Mouse (Mus musculus): ENCODE measurements at regions not wholly inside any gene's neighbourhood (a gene's known extent, or its start where the extent isn't known, plus 50 kb on each side); places are given as distances from the start of the nearest gene placed in this dataset.

DNA sequence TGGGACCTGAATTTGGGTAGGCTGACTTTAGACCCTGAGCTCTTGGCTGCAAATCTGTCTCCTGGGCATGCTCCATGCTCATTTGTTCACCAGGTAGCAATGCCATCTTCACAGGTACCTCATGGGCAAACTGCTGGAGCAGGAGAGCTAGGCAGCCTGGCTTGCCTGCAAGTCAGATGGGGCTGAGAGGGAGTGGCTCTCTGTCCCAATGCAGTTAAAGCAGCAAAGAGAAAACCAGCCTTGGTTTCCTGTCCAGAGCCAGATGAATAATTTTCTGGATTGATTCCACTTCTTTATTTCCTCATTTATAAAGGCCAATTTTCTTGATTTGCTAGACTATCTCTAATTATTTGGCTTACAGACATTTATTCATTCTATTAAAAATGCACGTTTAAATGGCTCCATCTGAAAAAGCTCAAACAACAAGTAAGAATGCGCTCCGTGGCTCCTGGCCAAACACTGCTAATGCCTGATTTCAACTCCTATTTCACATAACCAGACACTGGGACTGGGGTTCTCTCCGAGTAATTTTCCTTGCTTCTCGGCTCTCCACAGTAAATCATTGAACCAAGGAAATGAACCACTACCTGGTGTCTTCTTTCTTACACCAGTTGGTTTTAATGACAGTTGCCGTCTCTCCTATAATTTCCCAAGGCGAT lies 60.5 kb downstream of the Rsl24d1 start:
- DNase-seq (ENCODE audit: low spot score) = peak; percentile 17

DNA sequence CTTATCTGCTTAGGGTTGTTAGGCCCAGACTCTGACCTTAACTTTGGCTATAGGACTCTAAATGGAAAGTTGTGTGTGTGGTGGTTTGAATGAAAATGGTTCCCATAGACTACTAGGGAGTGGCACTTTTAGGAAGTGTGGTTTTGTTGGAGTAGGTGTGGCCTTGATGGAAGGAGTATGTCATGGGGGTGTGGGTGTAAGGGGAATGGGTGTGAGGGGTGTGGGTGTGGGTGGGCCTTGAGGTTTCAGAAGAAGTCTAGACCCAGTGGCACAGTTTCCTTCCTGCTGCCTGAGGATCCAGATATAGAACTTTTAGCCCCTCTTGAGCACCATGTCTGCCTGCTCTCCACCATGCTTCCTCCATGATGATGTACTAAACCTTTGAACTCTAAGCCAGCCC lies 63.4 kb downstream of the Rsl24d1 start:
- DNase-seq (ENCODE audit: low spot score) = no peak

DNA sequence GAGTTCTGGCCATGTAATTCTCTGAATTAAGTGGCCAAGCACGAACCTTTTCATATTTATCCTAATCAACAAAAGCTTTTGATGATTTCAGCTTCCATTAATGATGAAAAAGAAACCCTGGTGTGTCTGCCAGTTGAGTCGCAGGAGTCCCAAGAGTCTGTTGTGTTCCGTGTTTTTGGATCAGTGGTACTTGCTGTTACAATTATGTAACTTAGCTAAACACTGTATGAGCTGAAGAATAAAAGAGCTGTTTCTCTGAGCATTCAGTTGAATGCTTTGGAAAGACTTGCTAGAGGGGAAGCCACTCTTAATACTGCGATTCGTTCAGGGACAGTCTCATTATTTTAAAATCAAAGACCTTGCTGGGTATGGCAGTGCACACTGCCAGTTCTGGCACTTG lies 70.1 kb downstream of the Rsl24d1 start:
- peak; percentile 1 for DNase-seq (ENCODE audit: low spot score)

DNA sequence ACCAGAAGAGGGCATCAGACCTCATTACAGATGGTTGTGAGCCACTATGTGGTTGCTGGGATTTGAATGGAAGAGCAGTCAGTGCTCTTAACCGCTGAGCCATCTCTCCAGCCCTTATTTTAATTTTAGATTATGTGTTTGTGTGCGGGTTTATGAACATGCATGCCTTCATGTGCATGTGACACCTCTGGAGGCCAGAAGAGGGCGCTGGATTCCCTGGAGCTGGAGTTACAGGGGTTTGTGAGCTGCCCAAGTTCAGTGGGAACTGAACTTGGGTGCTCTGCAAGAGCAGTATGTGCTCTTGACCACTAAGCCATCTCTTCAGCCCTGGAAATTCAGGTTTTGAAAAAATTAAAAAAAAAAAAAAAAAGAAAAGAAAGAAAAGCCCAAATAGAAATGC lies 71.7 kb downstream of the Rsl24d1 start:
- DNase-seq (ENCODE audit: low spot score) = no peak

DNA sequence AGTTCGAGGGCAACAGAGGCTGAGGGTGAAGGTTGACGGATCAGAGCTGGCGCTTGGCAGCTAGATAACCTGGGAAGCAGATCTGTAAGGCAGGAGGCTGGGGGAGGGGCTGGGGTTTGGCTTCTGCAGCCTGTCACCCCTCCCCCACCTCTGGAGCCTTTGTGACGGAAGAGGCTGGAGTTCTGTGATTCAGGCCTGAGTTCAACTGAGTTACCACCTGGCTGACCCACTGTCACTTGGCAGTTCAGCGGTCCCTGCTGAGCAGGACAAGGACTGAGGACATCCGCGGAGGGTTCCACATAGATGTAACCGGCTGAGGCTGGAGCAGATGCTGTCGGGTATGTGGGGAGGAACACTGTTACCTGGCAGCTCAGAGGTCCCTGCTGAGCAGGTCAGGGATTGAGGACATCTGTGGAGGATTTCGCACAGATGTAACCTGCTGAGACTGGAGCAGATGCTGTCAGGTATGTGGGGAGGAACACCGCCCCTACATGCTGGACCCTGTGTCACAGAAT lies 79.1 kb downstream of the Rsl24d1 start:
- no peak for DNase-seq (ENCODE audit: low spot score)

DNA sequence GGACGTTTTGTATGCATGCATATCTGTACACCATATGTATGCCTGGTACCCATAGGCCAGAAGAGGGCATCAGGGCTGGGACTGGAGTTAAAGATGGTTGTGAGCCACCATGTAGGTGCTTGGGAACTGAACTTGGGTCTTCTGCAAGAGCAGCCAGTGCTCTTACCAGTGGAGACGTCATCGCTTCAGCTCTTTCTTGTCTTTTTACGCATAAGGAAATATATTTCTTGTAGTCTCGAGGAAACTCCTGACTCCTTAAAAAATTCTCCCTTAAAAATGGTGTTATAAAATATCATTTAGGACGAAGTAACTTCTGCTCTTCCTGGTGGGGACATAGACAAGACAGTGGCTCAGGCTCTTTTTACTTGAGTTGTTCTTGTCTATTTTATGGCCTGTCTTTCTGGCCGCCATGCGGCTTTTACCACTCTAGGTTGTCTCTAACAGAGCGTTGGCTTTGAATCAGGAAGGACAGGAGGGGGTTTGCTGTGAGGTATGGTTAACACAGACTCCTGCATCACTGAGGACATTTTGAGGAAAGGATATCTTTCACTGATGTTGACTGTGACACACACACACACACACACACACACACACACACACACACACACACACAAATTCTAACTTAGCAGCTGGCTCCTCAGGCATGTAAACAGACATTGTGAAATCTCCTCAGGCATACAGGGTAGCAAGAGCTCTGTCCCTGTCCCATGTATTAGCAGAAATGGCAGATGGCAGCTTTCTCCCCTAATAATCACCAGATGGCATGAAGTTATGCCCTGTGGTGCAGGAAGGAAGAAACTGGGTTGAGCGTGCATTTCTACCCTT lies 85.2 kb downstream of the Rsl24d1 start:
- no peak for DNase-seq (ENCODE audit: low spot score)

DNA sequence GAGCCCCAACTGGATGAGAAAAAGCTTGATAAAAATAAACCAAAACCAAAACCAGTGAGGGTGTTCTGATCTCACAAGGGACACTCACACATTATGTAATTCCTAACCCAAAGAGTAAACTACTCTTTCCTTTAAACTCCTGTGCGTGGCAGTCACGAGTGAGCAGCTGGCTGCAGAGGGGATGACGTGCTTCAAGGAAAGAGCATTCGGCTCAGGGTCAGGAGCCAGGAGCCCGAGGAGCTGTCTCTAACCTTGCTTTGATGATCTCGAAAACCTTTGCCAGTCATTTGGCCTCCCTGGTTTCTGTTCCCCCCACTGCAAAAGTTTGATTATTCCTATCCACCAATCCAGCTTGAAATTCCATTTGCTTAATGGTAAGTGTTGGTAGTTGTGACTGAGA lies 109.9 kb downstream of the Rsl24d1 start:
- no peak for DNase-seq (ENCODE audit: low spot score)

DNA sequence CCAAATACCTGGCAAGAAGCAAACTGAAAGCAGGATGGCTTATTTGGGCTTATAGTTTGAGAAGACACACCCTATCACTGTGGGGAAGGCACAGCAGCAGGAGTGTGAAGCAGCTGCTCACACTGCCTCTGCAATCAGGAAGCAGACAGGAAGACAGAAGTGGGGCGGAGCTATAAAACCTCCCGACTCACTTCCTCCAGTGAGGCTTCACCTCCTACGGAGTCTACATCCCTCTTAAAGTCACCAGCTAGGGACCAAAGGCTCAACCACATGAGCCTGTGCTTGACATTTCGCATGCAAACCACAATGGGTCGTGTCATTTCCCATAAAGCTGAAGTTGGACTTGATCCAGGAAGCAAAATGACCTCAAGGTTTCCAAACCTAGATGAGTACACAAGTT lies 127.0 kb downstream of the Rsl24d1 start:
- DNase-seq (ENCODE audit: low spot score) = no peak

DNA sequence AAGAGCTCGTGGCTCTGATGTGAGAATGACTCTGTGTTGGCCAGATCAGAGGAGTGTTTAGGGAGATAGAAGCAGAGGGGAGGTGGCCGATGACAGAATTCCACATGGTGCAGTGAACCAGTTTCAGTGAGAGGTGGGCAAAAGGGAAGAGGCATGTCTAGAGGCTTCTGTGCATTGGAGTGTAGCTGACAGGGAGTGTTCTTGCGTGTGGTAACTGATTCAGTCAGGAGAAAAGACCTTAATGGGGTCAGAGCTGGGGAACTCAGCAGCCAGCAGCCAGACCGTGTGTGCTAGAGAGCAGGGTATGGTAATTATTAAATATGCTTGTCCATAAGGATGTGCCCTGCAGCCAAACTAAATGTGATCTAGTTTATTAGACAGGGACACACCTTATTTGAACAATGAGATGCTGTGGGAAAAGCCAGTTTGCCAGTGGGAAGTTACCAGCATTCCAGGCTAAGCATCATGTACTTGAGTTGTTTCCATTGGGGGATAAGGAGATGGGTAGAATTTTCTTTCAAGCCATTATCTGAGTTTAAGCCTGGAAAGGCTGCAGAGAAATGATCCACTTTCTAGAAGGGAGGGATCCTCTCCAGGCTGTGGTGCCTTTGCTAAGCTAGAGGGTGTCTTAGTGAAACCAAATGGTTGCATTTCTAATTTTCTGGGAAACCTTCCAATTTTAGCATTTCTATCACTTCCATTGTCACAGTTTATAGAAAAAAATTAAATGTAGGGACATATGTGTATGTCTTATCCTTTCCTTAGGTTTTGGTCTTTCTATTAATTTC lies 129.5 kb downstream of the Rsl24d1 start:
- no peak for DNase-seq (ENCODE audit: low spot score)

DNA sequence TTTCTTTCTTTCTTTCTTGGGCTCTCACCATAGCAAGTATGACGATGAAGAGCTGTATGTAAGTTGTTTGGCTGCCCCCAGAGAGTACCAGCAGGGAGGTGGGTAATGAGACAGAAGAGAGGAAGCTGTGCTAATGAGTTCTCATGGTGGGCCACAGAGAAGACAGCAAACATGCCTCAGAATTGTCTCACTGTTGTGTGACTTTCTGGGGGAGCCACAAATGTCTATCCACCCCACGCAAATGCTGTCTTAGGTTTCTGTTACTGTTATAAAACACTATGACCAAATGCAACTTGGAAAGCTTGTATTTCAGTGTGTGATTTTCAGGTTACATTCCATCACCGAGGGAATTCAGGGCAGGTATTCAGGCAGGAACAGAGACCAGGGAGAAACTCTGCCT lies 131.0 kb downstream of the Rsl24d1 start:
- no peak for DNase-seq (ENCODE audit: low spot score)

DNA sequence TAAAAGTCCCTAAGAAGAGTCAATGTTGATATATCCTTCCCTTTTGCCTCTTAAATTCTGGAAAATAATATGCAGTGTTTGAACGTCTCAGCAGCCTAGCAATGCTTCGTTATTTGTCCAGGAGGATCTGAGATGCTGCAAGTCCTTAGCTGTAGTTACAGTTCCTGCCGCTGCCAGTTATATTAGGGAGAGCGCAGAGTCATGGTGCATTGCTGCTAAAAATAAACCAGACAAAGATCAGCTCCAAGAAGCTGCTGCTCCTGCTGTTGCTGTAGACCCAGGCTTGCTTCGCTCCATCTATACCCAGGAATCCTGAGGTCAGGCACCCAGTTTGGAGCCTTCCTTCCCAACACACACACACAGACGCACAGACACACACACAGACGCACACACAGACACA lies 132.3 kb downstream of the Rsl24d1 start:
- no peak for DNase-seq (ENCODE audit: low spot score)

DNA sequence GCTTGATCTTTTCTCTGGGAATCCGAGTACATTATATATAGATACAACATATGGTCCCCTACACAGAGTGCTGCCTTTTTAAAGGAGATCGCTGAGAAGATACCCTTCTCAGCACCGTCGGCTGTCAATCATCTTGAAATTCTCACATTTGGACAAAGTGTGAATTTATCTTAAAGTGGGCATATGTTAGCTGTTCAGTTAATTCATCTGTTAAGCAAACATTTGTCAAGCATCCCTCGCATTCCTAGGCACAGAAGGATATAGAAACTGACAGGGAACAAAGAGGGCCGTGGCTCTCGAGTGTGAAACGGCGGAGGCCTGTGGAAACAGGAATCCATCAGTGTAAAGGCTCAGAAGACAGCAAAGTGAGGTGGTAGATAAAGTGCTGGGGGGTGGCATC lies 144.9 kb downstream of the Rsl24d1 start:
- DNase-seq (ENCODE audit: low spot score) = no peak

DNA sequence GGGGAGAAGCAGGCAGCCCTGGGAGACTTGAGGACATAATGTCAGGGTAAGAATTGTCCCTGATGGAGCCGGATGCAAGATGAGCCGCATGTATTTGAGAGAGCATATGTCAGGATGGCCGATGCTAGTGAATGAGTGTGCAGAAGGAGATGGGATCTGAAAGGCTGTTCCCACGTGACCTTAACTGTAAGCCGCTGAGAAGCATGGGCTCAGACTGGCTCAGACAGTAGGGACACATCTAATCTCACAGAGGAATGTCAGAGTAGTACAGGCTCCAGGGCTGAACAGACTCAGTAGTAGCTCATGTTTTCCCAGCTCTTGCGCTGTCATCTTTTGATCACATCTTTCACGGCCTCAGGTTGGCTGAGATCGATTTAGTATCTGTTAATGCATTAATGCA lies 145.4 kb downstream of the Rsl24d1 start:
- DNase-seq (ENCODE audit: low spot score) = no peak

DNA sequence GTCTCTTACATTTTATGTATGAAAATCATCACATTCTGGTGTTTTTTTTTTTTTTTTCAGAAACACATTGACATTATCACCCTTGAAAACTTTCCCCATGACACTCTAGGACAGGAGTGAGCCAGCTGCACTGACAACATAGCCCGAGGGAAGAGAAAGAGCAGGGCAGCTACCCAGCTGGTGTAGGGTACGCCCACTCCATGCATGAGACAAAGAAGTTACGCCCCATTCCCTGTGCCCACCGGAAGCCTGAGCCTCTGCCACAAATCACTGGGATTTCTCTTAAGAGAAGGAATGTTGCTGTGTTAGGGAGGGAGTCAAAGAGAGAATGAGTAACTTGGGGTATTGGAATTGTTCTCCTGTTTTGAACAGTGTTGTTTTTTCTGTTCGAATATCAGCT lies 149.5 kb downstream of the Rsl24d1 start:
- no peak for DNase-seq (ENCODE audit: low spot score)

DNA sequence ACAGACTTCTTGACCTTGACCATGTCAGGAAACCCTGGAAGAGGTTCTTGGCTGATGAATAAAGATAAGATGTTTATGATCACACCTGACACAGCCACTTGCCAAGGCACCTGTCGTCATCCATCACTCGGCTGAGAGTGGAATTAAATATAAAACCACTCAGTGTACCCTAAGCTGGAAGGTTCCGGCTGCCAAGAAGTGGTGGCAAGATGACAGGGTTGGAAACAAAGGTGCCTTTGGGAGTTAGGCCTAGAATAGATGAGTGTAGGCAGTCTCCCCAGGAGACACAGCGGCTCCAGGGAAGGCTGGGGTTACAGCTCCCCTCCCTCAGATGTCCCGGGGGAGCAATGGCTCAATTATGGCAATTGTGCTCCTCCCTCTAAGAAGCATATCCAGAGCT lies 157.0 kb downstream of the Rsl24d1 start:
- DNase-seq (ENCODE audit: low spot score) = no peak

DNA sequence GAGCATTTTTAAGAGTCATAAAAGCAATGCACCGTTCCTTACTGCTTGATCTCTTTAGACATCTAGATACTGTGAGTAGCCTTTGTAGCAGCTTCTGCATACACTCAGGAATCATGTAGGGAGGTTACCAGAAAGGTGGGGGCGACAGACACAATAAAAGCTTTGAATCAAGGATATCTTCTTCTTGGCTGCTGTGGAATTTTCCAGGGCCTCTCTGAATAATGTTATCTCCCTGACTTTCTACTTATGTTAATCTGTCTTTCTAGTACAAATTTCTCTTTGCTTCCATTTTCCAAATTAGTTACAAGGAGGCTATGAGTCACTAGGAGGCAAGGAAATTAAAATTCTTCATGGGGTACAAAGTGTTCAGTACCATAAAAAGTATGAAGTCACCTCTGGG lies 159.4 kb downstream of the Rsl24d1 start:
- no peak for DNase-seq (ENCODE audit: low spot score)

DNA sequence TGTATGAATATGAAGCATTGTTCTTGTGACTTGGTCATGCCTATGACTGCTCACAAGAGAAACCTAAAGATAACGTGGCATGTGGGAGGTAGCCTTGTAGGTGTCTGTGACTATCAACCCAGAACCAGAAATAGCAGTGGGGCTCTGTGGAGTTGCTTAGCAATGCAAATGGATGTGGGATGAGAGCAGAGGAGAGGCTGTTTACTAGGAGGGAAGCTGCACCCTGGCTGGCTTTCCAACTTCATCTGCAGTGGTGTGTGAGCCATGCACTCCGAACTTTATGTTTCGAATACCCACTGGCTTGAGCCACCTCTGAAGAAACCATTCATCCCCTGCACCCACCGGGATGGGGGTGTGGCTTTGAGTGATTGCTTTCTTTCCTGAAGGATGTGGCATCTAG lies 160.5 kb downstream of the Rsl24d1 start:
- DNase-seq (ENCODE audit: low spot score) = no peak

DNA sequence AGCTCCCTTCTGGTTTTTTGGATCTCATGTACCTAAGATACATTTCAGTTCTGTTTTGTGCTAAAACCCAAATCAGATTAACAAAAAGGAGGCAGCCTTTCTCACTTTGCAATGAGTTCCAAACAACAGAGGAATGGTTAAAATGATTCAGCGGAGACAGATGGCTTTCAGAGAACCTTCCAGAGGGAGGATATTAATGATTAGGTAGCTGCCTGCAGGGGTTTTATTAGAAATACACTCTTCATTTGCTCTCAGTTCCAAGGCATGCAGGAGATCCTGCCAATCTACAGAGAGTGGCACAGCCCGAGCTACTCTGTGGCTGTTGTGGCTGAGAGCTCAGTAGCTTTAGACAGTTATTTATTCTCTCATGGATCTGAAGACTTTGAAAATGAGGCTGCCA lies 162.4 kb downstream of the Rsl24d1 start:
- no peak for DNase-seq (ENCODE audit: low spot score)

DNA sequence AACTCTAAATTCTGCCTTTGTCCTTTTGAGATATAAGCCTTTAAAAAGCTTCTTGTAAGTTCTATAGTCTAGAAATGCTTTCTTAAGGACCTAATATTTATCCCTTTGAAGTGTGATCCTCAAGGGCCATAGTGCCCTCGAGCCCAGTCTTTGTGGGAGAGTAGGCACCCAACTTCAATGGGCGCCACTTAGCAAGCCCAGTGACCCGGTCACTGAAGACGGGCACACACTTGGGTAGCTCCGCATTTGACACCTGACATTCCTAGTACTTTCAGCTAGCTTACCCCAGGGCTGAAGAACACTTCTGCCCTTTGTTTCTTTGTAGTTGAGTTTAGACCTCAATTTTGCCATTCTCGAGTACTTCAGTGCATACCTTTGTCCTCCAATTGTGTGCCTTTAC lies 182.1 kb downstream of the Rsl24d1 start:
- DNase-seq (ENCODE audit: low spot score) = peak; percentile 34

DNA sequence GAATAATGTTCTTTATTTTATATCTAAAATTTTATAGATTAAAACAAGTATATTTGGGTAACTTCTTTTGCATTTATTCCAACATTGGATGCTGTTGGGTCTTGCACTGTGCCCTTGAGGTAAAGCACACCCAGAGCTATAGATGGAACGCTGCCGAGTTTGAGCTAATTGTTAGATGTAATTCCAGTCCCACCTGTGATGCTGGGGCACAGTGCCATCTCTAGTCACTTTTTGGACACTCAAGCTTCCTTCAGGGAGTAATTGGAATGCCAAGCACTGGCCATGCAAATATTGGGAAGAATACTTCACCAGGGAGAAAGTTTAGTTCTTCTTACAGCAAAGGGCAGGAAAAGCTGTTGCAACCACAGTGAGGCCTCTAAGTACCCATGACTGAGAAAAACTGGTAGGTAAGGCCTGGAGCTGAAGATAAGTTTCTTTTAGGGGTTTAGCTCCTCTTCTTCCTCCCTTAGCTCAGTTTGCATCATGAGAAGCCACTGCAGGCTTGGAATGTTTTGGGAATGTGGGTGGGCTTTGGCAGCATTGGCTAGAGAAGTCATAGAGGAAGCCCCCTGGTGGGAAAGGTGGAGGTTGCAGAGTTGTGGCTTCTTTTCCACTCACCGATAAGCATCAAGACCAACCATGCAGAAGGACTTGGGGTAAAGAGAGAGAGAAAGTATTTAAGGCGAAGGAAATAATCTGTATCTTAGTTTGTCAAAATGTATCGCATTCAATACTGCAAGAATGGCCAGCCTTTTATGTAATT lies 189.1 kb downstream of the Rsl24d1 start:
- DNase-seq (ENCODE audit: low spot score) = peak; percentile 18

DNA sequence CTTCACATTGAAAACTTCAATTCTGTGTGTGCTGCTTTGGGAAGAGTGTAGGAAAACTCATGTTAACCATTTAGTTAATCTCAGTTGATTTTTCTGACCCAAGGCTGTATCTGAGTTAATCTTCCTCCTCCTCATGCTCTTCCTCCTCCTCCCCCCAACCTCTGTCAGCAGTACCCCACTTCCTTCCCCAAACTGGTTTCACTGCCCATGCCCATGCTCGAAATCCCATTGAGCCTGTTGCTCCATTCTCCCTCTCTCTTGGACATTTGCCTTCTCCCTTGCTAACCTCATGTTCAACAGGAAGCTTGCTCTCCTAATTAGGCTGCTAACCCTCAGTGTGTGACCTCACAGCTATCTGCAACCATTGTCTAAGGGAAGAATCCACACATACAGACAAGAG lies 203.8 kb downstream of the Rsl24d1 start:
- DNase-seq (ENCODE audit: low spot score) = no peak

DNA sequence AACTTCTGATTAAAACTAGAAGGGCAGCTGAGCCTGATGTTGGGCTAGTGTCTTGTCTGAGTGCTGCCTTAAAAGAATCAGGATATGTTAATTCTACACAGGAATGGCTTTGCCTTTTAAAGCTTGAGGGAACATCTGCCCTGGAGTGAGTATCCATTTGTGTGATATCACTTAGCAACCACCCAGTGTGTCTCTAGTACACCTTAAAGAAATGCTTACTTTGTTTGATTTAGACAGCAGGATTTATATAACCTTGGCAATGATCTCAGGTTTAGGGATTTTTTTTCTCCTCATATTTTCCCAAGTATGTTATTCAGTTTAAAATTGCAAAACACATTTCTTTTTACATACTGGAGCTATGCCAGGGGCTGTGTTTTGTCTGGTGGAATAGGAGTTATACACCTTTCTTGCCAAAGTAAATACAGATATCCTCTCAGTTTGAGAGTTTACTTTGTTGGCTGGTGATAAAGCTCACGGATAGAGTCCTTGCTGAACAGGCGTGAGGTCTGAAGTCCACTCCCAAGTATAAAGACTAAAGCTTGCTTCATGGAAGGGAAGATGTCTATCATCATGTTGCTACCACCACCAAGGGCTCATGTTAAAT lies 206.6 kb downstream of the Rsl24d1 start:
- peak; percentile 63 for DNase-seq (ENCODE audit: low spot score)
